Mouse (Mus musculus): Measurements from ENCODE around the gene Ace. TPM values are rescaled to one million over a fixed set of nuclear protein-coding genes. Genes with fewer than 3 reads are reported as not detected.

Gene Ace
- polyA plus RNA-seq, 1 experiment, result 9.3 TPM

GRCm38 (mm10) chr11:105975636-105976035 lies 7.9 kb downstream of the Ace start:
- Histone ChIP-seq H3K4me3 (ENCODE audit: insufficient read depth, low read length) (no peak overlapping the region), H3K4me1 (ENCODE audit: control insufficient read depth, insufficient read depth, low read length) (no peaks in the 10 kb centered on the region), H3K27ac (ENCODE audit: insufficient read depth, low read length) (no peak overlapping the region)
- TF ChIP-seq CTCF (IDR thresholded peaks at IDR 0.05; ENCODE audit: extremely low read depth, insufficient read depth, low read length) (no peak), POLR2A (IDR thresholded peaks at IDR 0.05; ENCODE audit: extremely low read depth, insufficient read depth, low read length) (no peak)

DNA sequence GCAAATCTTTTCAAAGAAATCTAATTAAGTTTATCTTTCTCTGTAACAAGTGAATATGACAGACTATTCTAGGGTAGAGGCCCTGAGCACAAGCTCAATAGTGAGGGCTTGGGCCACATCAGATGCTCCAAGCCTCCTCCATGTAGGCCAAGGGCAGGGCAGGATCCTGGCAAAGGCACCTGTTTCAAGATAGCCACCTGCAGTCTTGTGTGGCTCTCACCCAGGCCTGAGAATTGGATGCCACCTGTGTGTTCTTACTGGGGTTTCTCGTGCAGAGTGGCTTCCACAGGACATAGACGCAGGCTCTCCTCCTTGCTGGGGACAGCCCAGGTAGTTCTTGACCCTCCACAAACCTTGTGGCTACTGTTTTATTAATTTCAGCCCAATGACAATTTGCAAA lies 10.5 kb downstream of the Ace start:
- Histone ChIP-seq H3K4me1 (ENCODE audit: control insufficient read depth, insufficient read depth, low read length) (no peaks in the 10 kb centered on the region), H3K4me3 (ENCODE audit: insufficient read depth, low read length) (no peak overlapping the region), H3K27ac (ENCODE audit: insufficient read depth, low read length) (no peak overlapping the region)
- TF ChIP-seq POLR2A (IDR thresholded peaks at IDR 0.05; ENCODE audit: extremely low read depth, insufficient read depth, low read length) (no peak), CTCF (IDR thresholded peaks at IDR 0.05; ENCODE audit: extremely low read depth, insufficient read depth, low read length) (no peak)

DNA sequence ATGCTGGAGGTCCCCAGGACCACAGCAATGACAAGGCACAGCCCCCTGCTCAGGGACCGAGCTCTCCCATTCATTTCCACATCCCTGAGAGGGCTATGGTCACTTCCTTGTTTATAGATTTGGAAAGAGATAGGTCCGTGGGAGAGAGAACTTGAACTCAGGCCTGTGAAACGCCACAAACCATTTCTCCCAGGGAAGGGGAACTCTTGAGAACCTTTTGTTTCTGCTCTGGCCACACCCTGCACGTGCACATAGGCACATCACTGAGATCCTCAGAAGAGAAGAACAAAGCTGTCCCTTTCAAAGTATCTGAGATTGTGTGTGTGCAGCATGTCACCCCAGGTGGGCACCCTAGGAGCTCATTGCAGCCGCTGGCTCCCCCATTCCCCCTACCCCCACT lies 10.9 kb downstream of the Ace start:
- TF ChIP-seq CTCF (IDR thresholded peaks at IDR 0.05; ENCODE audit: extremely low read depth, insufficient read depth, low read length) (no peak), POLR2A (IDR thresholded peaks at IDR 0.05; ENCODE audit: extremely low read depth, insufficient read depth, low read length) (no peak)
- H3K4me1 ChIP-seq (ENCODE audit: control insufficient read depth, insufficient read depth, low read length), result no peaks in the 10 kb centered on the region
- H3K27ac ChIP-seq (ENCODE audit: insufficient read depth, low read length), result no peak overlapping the region
- H3K4me3 ChIP-seq (ENCODE audit: insufficient read depth, low read length), result no peak overlapping the region

- Histone ChIP-seq H3K4me3 (ENCODE audit: insufficient read depth, low read length) (no peak overlapping the region), H3K27ac (ENCODE audit: insufficient read depth, low read length) (no peak overlapping the region), H3K4me1 (ENCODE audit: control insufficient read depth, insufficient read depth, low read length) (no peaks in the 10 kb centered on the region)
- TF ChIP-seq CTCF (IDR thresholded peaks at IDR 0.05; ENCODE audit: extremely low read depth, insufficient read depth, low read length), result no peak
- no peak for TF ChIP-seq POLR2A (IDR thresholded peaks at IDR 0.05; ENCODE audit: extremely low read depth, insufficient read depth, low read length)
These were observed 16.7 kb downstream of the Ace start for GRCm38 (mm10) chr11:105984452-105984851.

DNA sequence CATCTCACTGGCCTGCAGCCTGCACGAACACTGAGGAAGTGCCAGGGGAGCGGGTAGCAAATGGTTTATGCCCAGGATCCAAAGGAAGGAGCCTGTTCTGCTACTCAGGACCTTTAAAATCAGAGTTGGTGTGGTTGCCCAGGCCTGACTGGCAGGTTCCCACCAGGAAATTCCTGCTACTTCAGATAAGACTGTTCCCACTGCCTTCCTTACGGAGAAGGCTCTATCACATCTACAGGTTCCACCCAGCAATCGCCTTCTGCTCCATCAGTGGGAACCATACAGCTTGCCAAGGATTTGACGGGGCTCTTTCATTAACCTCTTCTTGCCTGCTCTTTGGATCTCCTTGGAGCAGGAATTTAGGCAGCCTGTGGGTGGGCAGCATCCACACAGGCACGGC lies 19.7 kb downstream of the Ace start:
- no peak overlapping the region for H3K27ac ChIP-seq (ENCODE audit: insufficient read depth, low read length)
- no peaks in the 10 kb centered on the region for H3K4me1 ChIP-seq (ENCODE audit: control insufficient read depth, insufficient read depth, low read length)
- no peak overlapping the region for H3K4me3 ChIP-seq (ENCODE audit: insufficient read depth, low read length)
- TF ChIP-seq POLR2A (IDR thresholded peaks at IDR 0.05; ENCODE audit: extremely low read depth, insufficient read depth, low read length) (no peak), CTCF (IDR thresholded peaks at IDR 0.05; ENCODE audit: extremely low read depth, insufficient read depth, low read length) (no peak)

GRCm38 (mm10) chr11:105989446-105989845 lies 21.7 kb downstream of the Ace start:
- no peak for TF ChIP-seq CTCF (IDR thresholded peaks at IDR 0.05; ENCODE audit: extremely low read depth, insufficient read depth, low read length)
- no peak for TF ChIP-seq POLR2A (IDR thresholded peaks at IDR 0.05; ENCODE audit: extremely low read depth, insufficient read depth, low read length)
- Histone ChIP-seq H3K4me3 (ENCODE audit: insufficient read depth, low read length) (no peak overlapping the region), H3K4me1 (ENCODE audit: control insufficient read depth, insufficient read depth, low read length) (no peaks in the 10 kb centered on the region), H3K27ac (ENCODE audit: insufficient read depth, low read length) (no peak overlapping the region)

DNA sequence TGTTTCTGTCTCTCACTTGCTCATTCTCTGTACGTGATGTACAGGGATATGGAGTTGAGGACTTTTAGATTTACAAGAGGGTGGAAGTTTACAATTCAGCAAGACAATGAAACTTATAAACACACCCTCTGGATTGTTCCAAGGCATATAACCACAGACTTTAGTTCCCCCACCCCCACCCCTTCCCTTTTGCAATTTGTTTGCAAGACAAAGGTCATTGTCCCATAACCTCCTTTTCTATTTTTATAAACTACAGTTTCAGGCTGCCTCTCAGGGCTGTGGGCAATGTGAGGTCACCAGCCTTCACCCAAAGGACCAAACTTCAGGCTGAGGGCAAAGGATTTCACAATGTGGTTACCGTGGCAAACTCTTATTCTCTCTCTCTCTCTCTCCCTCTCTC lies 22.5 kb downstream of the Ace start:
- no peak for TF ChIP-seq CTCF (IDR thresholded peaks at IDR 0.05; ENCODE audit: extremely low read depth, insufficient read depth, low read length)
- no peak for TF ChIP-seq POLR2A (IDR thresholded peaks at IDR 0.05; ENCODE audit: extremely low read depth, insufficient read depth, low read length)
- Histone ChIP-seq H3K27ac (ENCODE audit: insufficient read depth, low read length) (no peak overlapping the region), H3K4me1 (ENCODE audit: control insufficient read depth, insufficient read depth, low read length) (no peaks in the 10 kb centered on the region), H3K4me3 (ENCODE audit: insufficient read depth, low read length) (no peak overlapping the region)

GRCm38 (mm10) chr11:105994375-105994774 lies 26.6 kb downstream of the Ace start, which contains the start of gene Ace3:
Gene Ace3 (plus strand): TSS chr11:105994675.
- H3K27ac ChIP-seq (ENCODE audit: insufficient read depth, low read length), result no peak within 1 kb of the TSS
- no peak for TF ChIP-seq POLR2A (IDR thresholded peaks at IDR 0.05; ENCODE audit: extremely low read depth, insufficient read depth, low read length)
- no peak for TF ChIP-seq CTCF (IDR thresholded peaks at IDR 0.05; ENCODE audit: extremely low read depth, insufficient read depth, low read length)
- no peaks in the 10 kb centered on the region for H3K4me1 ChIP-seq (ENCODE audit: control insufficient read depth, insufficient read depth, low read length)
- H3K4me3 ChIP-seq (ENCODE audit: insufficient read depth, low read length), result no peak within 1 kb of the TSS

GRCm38 (mm10) chr11:106000062-106000461 lies 32.3 kb downstream of the Ace start:
- Histone ChIP-seq H3K4me3 (ENCODE audit: insufficient read depth, low read length) (no peak overlapping the region), H3K27ac (ENCODE audit: insufficient read depth, low read length) (no peak overlapping the region), H3K4me1 (ENCODE audit: control insufficient read depth, insufficient read depth, low read length) (no peaks in the 10 kb centered on the region)
- TF ChIP-seq POLR2A (IDR thresholded peaks at IDR 0.05; ENCODE audit: extremely low read depth, insufficient read depth, low read length) (no peak), CTCF (IDR thresholded peaks at IDR 0.05; ENCODE audit: extremely low read depth, insufficient read depth, low read length) (no peak)

DNA sequence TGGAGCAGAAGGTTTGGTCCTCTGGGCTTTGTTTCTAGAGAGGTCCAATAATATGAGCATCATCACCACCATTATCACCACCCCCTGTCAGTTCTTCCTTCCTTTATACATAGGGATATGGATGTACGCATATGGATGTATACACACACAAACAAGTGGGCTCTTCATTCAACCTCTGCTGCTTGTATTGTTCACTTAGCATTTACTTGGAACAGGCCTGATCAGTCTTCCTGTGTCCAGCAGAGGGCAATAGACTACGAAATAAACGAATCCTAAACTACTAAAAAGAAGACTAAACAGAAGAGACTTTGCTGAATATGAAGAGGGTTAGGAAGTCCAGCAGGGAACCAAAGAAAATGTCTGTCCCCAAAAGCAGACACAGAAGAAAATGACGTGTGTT lies 34.0 kb downstream of the Ace start:
- H3K4me1 ChIP-seq (ENCODE audit: control insufficient read depth, insufficient read depth, low read length), result no peaks in the 10 kb centered on the region
- H3K4me3 ChIP-seq (ENCODE audit: insufficient read depth, low read length), result no peak overlapping the region
- TF ChIP-seq CTCF (IDR thresholded peaks at IDR 0.05; ENCODE audit: extremely low read depth, insufficient read depth, low read length) (peak; percentile 24; the same call in 1 of the 2 replicates), POLR2A (IDR thresholded peaks at IDR 0.05; ENCODE audit: extremely low read depth, insufficient read depth, low read length) (no peak)
- H3K27ac ChIP-seq (ENCODE audit: insufficient read depth, low read length), result no peak overlapping the region

All from cortical plate, adult 2 months (tissue).